Mouse (Mus musculus) embryonic fibroblast, embryonic 13.5 days (primary cell): Measurements from ENCODE around the gene Slc35e2.

Source experiments
- CTCF ChIP-seq: IDR thresholded peaks from 2 replicates; pipeline ENCODE4 v1.5.1; 2011; ENCODE audit warnings: mild to moderate bottlenecking, control low read depth, low read length, moderate library complexity, borderline replicate concordance; ENCODE audit not compliant: insufficient read depth
- POLR2A ChIP-seq: IDR thresholded peaks from 2 replicates; pipeline ENCODE4 v1.6.1; 2011; ENCODE audit warnings: low read depth, mild to moderate bottlenecking, control low read depth, low read length, moderate library complexity

DNA sequence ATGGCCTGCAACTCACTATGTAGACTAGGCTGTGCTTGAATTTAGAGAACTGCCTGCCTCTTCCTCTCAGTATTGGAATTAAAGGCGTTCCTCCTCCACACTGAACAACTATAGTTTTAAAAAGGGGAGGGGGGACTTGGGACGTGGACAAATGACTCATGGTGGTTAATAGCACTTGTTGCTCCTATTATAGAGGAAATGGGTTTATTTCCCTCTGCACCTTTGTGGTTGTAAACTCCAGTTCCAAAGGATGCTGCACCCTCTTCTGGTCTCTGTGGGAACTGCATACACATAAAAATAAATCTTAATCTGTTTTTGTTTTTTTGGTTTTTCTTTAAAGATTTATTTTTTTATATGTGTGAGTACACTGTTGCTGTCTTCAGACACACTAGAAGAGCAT, 33.0 kb upstream of the Slc35e2 start:
- TF ChIP-seq CTCF: no peak
- TF ChIP-seq POLR2A: no peak
